Comparison of ENCODE assay signal across 22 mouse cellular contexts in the genomic region with DNA sequence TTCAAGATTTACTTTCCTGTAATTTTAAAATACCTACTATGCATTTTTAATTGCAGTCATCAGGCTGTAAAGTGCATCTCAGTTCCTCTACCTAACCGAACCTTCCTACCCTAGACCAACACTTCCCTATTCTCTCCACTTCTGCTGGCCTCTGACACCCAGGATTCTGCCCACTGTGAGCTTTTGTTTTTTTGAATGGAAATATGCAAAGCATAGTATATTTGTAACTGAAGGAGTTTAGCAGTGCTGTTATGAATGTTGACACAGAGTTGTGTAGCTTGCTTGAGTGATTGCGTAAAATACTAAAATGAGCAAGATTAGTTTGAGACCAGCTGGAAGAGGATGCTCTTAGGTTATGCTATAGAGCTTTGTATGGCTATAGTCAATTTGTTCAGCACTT. TPM values are rescaled to one million over a fixed set of nuclear protein-coding genes. Genes with fewer than 3 reads are reported as not detected.
A peak's percentile ranks its signal among the peaks of the same experiment; 100 is the strongest.
DNase-seq lines count a peak whose midpoint lies in the region; ATAC-seq lines count a peak whose summit lies in the region.
"Had no signal": no experiment of that assay in that cellular context is flagged by ENCODE, and none has a peak within 500 bp of the region (broad histone marks: within the 10 kb centered on the region; RNA-seq: fewer than 3 reads in every experiment).

No protein-coding gene starts in this region.

- peak; percentile 1 for DNase-seq in lung, postnatal 25 days (ENCODE audit: low spot score)
- DNase-seq in lung, postnatal 14 days: no peak
- DNase-seq in c-Kit-positive CD71-negative TER-119-negative erythroid progenitor cells, embryonic 14.5 days (ENCODE audit: low read depth): peak; percentile 1
- DNase-seq in urinary bladder, postnatal 25 days (ENCODE audit: low spot score): no peak
- DNase-seq in embryo, embryonic 9.5 days (ENCODE audit: extremely low spot score): no peak
- DNase-seq in gastrocnemius, postnatal 10 days: no peak
- DNase-seq: adrenal gland, postnatal 10 days; cerebellum, adult 11 months; cerebellum, adult 9-11 months; heart, adult 11 months; kidney, adult 8-10 months; kidney, postnatal 4 days; left cerebral cortex, postnatal 4 days; thymus, postnatal 14 days had no signal

- peak; percentile 86 for ATAC-seq in megakaryocyte progenitor cell, adult 5-6 weeks (replicated peaks; ENCODE audit: poor library complexity)
- ATAC-seq: forebrain, embryonic 16.5 days; hindbrain, postnatal 0 days; intestine, embryonic 15.5 days; Patski had no signal

RNA-seq across cellular contexts. Expression of gene Pikfyve, which starts 41.2 kb away (rescaled TPM):
- 21.6 and 28.0 TPM in 2 replicates for total RNA-seq in megakaryocyte progenitor cell, adult 5-6 weeks (2015)
- 24.4 and 30.2 TPM in 2 replicates for total RNA-seq in megakaryocyte progenitor cell, adult 5-6 weeks (2017)
- total RNA-seq in gastrocnemius, postnatal 10 days (2021): 10 to 100 TPM in 1 of 2 experiments, 1 to 10 TPM in 1; 8.9 to 12.7 TPM

RNA-seq across cellular contexts. Expression of gene Idh1, which starts 41.4 kb away (rescaled TPM):
- total RNA-seq in megakaryocyte progenitor cell, adult 5-6 weeks (2015): 89.6 and 104 TPM in 2 replicates
- 172 and 200 TPM in 2 replicates for total RNA-seq in megakaryocyte progenitor cell, adult 5-6 weeks (2017)
- total RNA-seq in gastrocnemius, postnatal 10 days (2021): 10 to 100 TPM; 40.7 to 40.9 TPM

RNA-seq across cellular contexts. Expression of gene Pth2r, which starts 54.2 kb away (rescaled TPM):
- total RNA-seq in megakaryocyte progenitor cell, adult 5-6 weeks (2015): not detected in 2 replicates
- total RNA-seq in megakaryocyte progenitor cell, adult 5-6 weeks (2017): not detected in 2 replicates
- not detected for total RNA-seq in gastrocnemius, postnatal 10 days (2021)
- total RNA-seq: adrenal gland, postnatal 10 days; G1E; gastrocnemius, adult 8-10 months; heart, postnatal 25 days had no signal

Comparison
In these comparisons a context has a peak if more than half of its experiments do, and no peak if none do; other contexts are left out.
1. DNase-seq: peak in lung, postnatal 25 days (single experiment) and c-Kit-positive CD71-negative TER-119-negative erythroid progenitor cells, embryonic 14.5 days (single experiment); none in lung, postnatal 14 days (single experiment), urinary bladder, postnatal 25 days (single experiment), embryo, embryonic 9.5 days (single experiment) and gastrocnemius, postnatal 10 days (single experiment).